Mouse (Mus musculus): ENCODE data around the gene Ghr.
A peak's percentile ranks its signal among the peaks of the same experiment; 100 is the strongest.

The Ghr gene

GRCm38 (mm10) chr15:3295986-3296385 lies 287.3 kb downstream of the Ghr start:
- DNase-seq (ENCODE audit: low read depth, low spot score) = no peak

GRCm38 (mm10) chr15:3293477-3293876 lies 289.8 kb downstream of the Ghr start:
- no peak for DNase-seq (ENCODE audit: low read depth, low spot score)

GRCm38 (mm10) chr15:3290435-3290834 lies 292.9 kb downstream of the Ghr start:
- DNase-seq (ENCODE audit: low read depth, low spot score) = no peak

GRCm38 (mm10) chr15:3286032-3286431 lies 297.3 kb downstream of the Ghr start:
- DNase-seq (ENCODE audit: low read depth, low spot score) = no peak

GRCm38 (mm10) chr15:3281737-3282136 lies 301.6 kb downstream of the Ghr start:
- no peak for DNase-seq (ENCODE audit: low read depth, low spot score)

- DNase-seq (ENCODE audit: low read depth, low spot score) = no peak
Measured at GRCm38 (mm10) chr15:3281216-3281615, 302.1 kb downstream of the Ghr start.

- DNase-seq (ENCODE audit: low read depth, low spot score) = no peak
Measured at GRCm38 (mm10) chr15:3279242-3279641, 304.1 kb downstream of the Ghr start.

- no peak for DNase-seq (ENCODE audit: low read depth, low spot score)
Measured at GRCm38 (mm10) chr15:3277391-3277790, 305.9 kb downstream of the Ghr start.

GRCm38 (mm10) chr15:3273191-3273590 lies 310.1 kb downstream of the Ghr start:
- no peak for DNase-seq (ENCODE audit: low read depth, low spot score)

GRCm38 (mm10) chr15:3271216-3271615 lies 312.1 kb downstream of the Ghr start:
- DNase-seq (ENCODE audit: low read depth, low spot score) = no peak

GRCm38 (mm10) chr15:3270646-3271077 lies 312.6 kb downstream of the Ghr start:
- peak; percentile 12 for DNase-seq (ENCODE audit: low read depth, low spot score)

- no peak for DNase-seq (ENCODE audit: low read depth, low spot score)
Measured at GRCm38 (mm10) chr15:3269996-3270645, 313.2 kb downstream of the Ghr start.

- no peak for DNase-seq (ENCODE audit: low read depth, low spot score)
Measured at GRCm38 (mm10) chr15:3269496-3269895, 313.8 kb downstream of the Ghr start.

GRCm38 (mm10) chr15:3268247-3268646 lies 315.0 kb downstream of the Ghr start, which contains the start of gene Selenop:
TSS of gene Selenop (plus strand) at chr15:3268547.
- DNase-seq (ENCODE audit: low read depth, low spot score) = no peak

Data from brain, embryonic 18.5 days (tissue).